Mouse (Mus musculus) C2C12 (cell line): Measurements from ENCODE around the gene Tspan8.

ENCODE experiments used
- MAX ChIP-seq: IDR thresholded peaks from one replicate; pipeline ENCODE4 v1.6.1; 2011; ENCODE audit warnings: mild to moderate bottlenecking, control low read depth
- USF1 ChIP-seq: IDR thresholded peaks from one replicate; pipeline ENCODE4 v1.6.1; 2011; ENCODE audit warnings: low read depth, mild to moderate bottlenecking, control low read depth, moderate library complexity

DNA sequence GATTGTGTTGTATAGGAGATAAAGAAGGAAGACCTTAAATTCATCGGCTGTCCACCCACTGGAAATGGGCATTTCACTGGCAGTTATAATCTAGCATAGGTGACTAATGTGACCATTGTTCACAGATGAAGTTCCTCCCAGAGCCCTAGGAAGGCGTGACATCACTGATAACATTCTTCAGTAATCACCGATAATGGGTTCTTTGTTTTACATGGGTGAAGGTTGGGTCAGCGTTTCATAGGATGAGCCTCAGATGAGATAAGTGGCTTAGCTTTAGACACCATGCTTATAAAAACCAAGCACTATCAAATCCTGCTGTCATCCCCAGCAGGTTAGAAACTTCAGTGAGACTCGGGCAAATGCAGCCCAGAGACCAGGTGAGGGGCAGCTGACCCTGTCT, 77.4 kb downstream of the Tspan8 start:
- TF ChIP-seq MAX (no peak), USF1 (no peak)
